Mouse (Mus musculus) kidney, adult 2 months (tissue): ENCODE results near the gene Car11.

Source experiments
- CTCF ChIP-seq: fragments of 200-500 bp; conservative IDR thresholded peaks from 2 replicates; pipeline ENCODE4 v1.5.1; 2011; ENCODE audit warnings: low read depth, mild to moderate bottlenecking, control low read depth, low read length, moderate library complexity, mixed read lengths; ENCODE audit not compliant: insufficient read depth, insufficient read length
- POLR2A ChIP-seq: fragments of 200-500 bp; IDR thresholded peaks from one replicate; pipeline ENCODE4 v1.6.1; 2011; ENCODE audit warnings: low read depth, low read length, control low read depth

DNA sequence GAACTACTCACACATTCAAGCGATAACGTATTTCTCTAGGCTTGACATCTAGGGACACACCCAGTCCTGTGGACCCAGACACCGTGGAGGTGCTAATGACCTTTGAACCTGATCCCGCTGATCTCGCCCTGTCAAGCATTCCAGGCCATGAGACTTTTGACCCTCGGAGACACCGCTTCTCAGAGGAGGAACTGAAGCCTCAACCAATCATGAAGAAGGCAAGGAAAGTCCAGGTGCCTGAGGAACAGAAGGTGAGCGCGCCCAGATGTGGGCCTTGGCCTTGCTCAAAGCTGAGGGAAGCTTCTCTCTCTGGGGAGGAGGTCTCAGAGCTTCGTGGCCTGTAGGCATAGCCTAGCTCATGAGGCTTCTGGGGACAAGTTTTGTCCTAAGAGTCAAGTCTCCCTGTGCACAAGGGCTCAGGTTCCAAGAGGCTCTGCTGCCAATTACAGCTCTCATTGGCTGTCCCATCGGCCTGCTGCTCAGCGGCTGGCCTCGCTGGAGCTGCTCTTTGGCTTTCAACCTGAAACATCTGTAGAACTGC lies 8.6 kb downstream of the Car11 start:
- no peak for TF ChIP-seq CTCF
- TF ChIP-seq POLR2A: peak; percentile 23
